Mouse (Mus musculus): ENCODE measurements at regions not wholly inside any gene's neighbourhood (a gene's known extent, or its start where the extent isn't known, plus 50 kb on each side); places are given as distances from the start of the nearest gene placed in this dataset.

- peaks cover 8% of the 10 kb centered on the region; the same call in 1 of the 2 replicates for H3K4me1 ChIP-seq (replicated peaks; ENCODE audit: control insufficient read depth, insufficient read depth, low read length)
- H3K9me3 ChIP-seq (ENCODE audit: control insufficient read depth, low read length) = no peaks in the 10 kb centered on the region
- H3K4me2 ChIP-seq (ENCODE audit: low read depth, low read length) = no peak overlapping the region
- H3K4me3 ChIP-seq (ENCODE audit: low read length) = no peak overlapping the region
- no peaks in the 10 kb centered on the region for H3K36me3 ChIP-seq (ENCODE audit: control insufficient read depth, insufficient read depth, low read length)
- no peak overlapping the region for H3K9ac ChIP-seq (ENCODE audit: low read length)
- WGBS = 69% methylated on average over 9 of the region's 9 CpGs
- H3K27me3 ChIP-seq (ENCODE audit: control insufficient read depth, insufficient read depth, low read depth, low read length) = no peaks in the 10 kb centered on the region
- ATAC-seq (ENCODE audit: low read depth) = no peak
- H3K27ac ChIP-seq (ENCODE audit: low read length) = no peak overlapping the region
Observed at GRCm38 (mm10) chr4:33736061-33736701, 188.2 kb upstream of the Cnr1 start.

GRCm38 (mm10) chr4:33737337-33737736, 187.1 kb upstream of the Cnr1 start:
- no peaks in the 10 kb centered on the region for H3K27me3 ChIP-seq (ENCODE audit: control insufficient read depth, insufficient read depth, low read depth, low read length)
- H3K4me2 ChIP-seq (ENCODE audit: low read depth, low read length) = no peak overlapping the region
- no peaks in the 10 kb centered on the region for H3K36me3 ChIP-seq (ENCODE audit: control insufficient read depth, insufficient read depth, low read length)
- H3K4me3 ChIP-seq (ENCODE audit: low read length) = no peak overlapping the region
- 21% methylated on average over 1 of the region's 1 CpGs for whole genome bisulfite sequencing
- H3K9ac ChIP-seq (ENCODE audit: low read length) = no peak overlapping the region
- H3K9me3 ChIP-seq (ENCODE audit: control insufficient read depth, low read length) = no peaks in the 10 kb centered on the region
- H3K4me1 ChIP-seq (replicated peaks; ENCODE audit: control insufficient read depth, insufficient read depth, low read length) = peaks cover 8% of the 10 kb centered on the region; the same call in 1 of the 2 replicates
- peak; percentile 68; the same call in 1 of the 2 replicates for ATAC-seq (ENCODE audit: low read depth)
- no peak overlapping the region; the same call in 1 of the 2 replicates for H3K27ac ChIP-seq (ENCODE audit: low read length)

GRCm38 (mm10) chr4:33737859-33738417, 186.5 kb upstream of the Cnr1 start:
- Histone ChIP-seq H3K4me3 (ENCODE audit: low read length) (no peak overlapping the region), H3K9me3 (ENCODE audit: control insufficient read depth, low read length) (no peaks in the 10 kb centered on the region), H3K27ac (ENCODE audit: low read length) (no peak overlapping the region), H3K36me3 (ENCODE audit: control insufficient read depth, insufficient read depth, low read length) (no peaks in the 10 kb centered on the region), H3K9ac (ENCODE audit: low read length) (no peak overlapping the region), H3K4me1 (replicated peaks; ENCODE audit: control insufficient read depth, insufficient read depth, low read length) (peaks cover 8% of the 10 kb centered on the region; the same call in 1 of the 2 replicates), H3K27me3 (ENCODE audit: control insufficient read depth, insufficient read depth, low read depth, low read length) (no peaks in the 10 kb centered on the region), H3K4me2 (ENCODE audit: low read depth, low read length) (no peak overlapping the region)
- WGBS = 12% methylated on average over 8 of the region's 8 CpGs
- ATAC-seq (ENCODE audit: low read depth) = no peak

GRCm38 (mm10) chr4:33739211-33739904, 185.0 kb upstream of the Cnr1 start:
- Histone ChIP-seq H3K27ac (ENCODE audit: low read length) (0 out of 2 replicates have a peak overlapping the region, but pooled peaks have one; percentile 9), H3K36me3 (ENCODE audit: control insufficient read depth, insufficient read depth, low read length) (no peaks in the 10 kb centered on the region), H3K4me1 (replicated peaks; ENCODE audit: control insufficient read depth, insufficient read depth, low read length) (peaks cover 8% of the 10 kb centered on the region; the same call in 1 of the 2 replicates), H3K4me3 (ENCODE audit: low read length) (no peak overlapping the region), H3K4me2 (ENCODE audit: low read depth, low read length) (no peak overlapping the region), H3K9ac (ENCODE audit: low read length) (no peak overlapping the region), H3K27me3 (ENCODE audit: control insufficient read depth, insufficient read depth, low read depth, low read length) (no peaks in the 10 kb centered on the region), H3K9me3 (ENCODE audit: control insufficient read depth, low read length) (no peaks in the 10 kb centered on the region)
- WGBS = 63% methylated on average over 8 of the region's 8 CpGs
- peak; percentile 62 for ATAC-seq (ENCODE audit: low read depth)

GRCm38 (mm10) chr4:33740982-33741381, 183.4 kb upstream of the Cnr1 start:
- Histone ChIP-seq H3K4me3 (ENCODE audit: low read length) (no peak overlapping the region), H3K27ac (ENCODE audit: low read length) (no peak overlapping the region), H3K9me3 (ENCODE audit: control insufficient read depth, low read length) (no peaks in the 10 kb centered on the region), H3K4me1 (replicated peaks; ENCODE audit: control insufficient read depth, insufficient read depth, low read length) (peaks cover 8% of the 10 kb centered on the region; the same call in 1 of the 2 replicates), H3K4me2 (ENCODE audit: low read depth, low read length) (no peak overlapping the region), H3K9ac (ENCODE audit: low read length) (no peak overlapping the region), H3K36me3 (ENCODE audit: control insufficient read depth, insufficient read depth, low read length) (no peaks in the 10 kb centered on the region), H3K27me3 (ENCODE audit: control insufficient read depth, insufficient read depth, low read depth, low read length) (no peaks in the 10 kb centered on the region)
- no peak for ATAC-seq (ENCODE audit: low read depth)
- 84% methylated on average over 12 of the region's 12 CpGs for WGBS

GRCm38 (mm10) chr4:33745180-33745579, 179.2 kb upstream of the Cnr1 start:
- H3K4me2 ChIP-seq (ENCODE audit: low read depth, low read length) = no peak overlapping the region
- no peak overlapping the region for H3K27ac ChIP-seq (ENCODE audit: low read length)
- no peaks in the 10 kb centered on the region for H3K36me3 ChIP-seq (ENCODE audit: control insufficient read depth, insufficient read depth, low read length)
- H3K9me3 ChIP-seq (ENCODE audit: control insufficient read depth, low read length) = no peaks in the 10 kb centered on the region
- H3K4me1 ChIP-seq (replicated peaks; ENCODE audit: control insufficient read depth, insufficient read depth, low read length) = no peaks in the 10 kb centered on the region
- H3K27me3 ChIP-seq (ENCODE audit: control insufficient read depth, insufficient read depth, low read depth, low read length) = no peaks in the 10 kb centered on the region
- ATAC-seq (ENCODE audit: low read depth) = no peak
- 82% methylated on average over 3 of the region's 3 CpGs for WGBS
- no peak overlapping the region for H3K4me3 ChIP-seq (ENCODE audit: low read length)
- H3K9ac ChIP-seq (ENCODE audit: low read length) = no peak overlapping the region

GRCm38 (mm10) chr4:33747316-33747895, 177.0 kb upstream of the Cnr1 start:
- H3K27ac ChIP-seq (ENCODE audit: low read length) = no peak overlapping the region
- H3K27me3 ChIP-seq (ENCODE audit: control insufficient read depth, insufficient read depth, low read depth, low read length) = no peaks in the 10 kb centered on the region
- 53% methylated on average over 5 of the region's 5 CpGs for WGBS
- no peaks in the 10 kb centered on the region for H3K4me1 ChIP-seq (replicated peaks; ENCODE audit: control insufficient read depth, insufficient read depth, low read length)
- no peaks in the 10 kb centered on the region for H3K36me3 ChIP-seq (ENCODE audit: control insufficient read depth, insufficient read depth, low read length)
- peak; percentile 71 for ATAC-seq (ENCODE audit: low read depth)
- no peak overlapping the region for H3K9ac ChIP-seq (ENCODE audit: low read length)
- H3K4me3 ChIP-seq (ENCODE audit: low read length) = no peak overlapping the region
- no peak overlapping the region for H3K4me2 ChIP-seq (ENCODE audit: low read depth, low read length)
- H3K9me3 ChIP-seq (ENCODE audit: control insufficient read depth, low read length) = no peaks in the 10 kb centered on the region

- no peak overlapping the region for H3K27ac ChIP-seq (ENCODE audit: low read length)
- no peaks in the 10 kb centered on the region for H3K9me3 ChIP-seq (ENCODE audit: control insufficient read depth, low read length)
- no peak for ATAC-seq (ENCODE audit: low read depth)
- H3K27me3 ChIP-seq (ENCODE audit: control insufficient read depth, insufficient read depth, low read depth, low read length) = no peaks in the 10 kb centered on the region
- H3K4me1 ChIP-seq (replicated peaks; ENCODE audit: control insufficient read depth, insufficient read depth, low read length) = no peaks in the 10 kb centered on the region
- no peak overlapping the region for H3K4me2 ChIP-seq (ENCODE audit: low read depth, low read length)
- WGBS = 49% methylated on average over 2 of the region's 2 CpGs
- H3K4me3 ChIP-seq (ENCODE audit: low read length) = no peak overlapping the region
- H3K36me3 ChIP-seq (ENCODE audit: control insufficient read depth, insufficient read depth, low read length) = no peaks in the 10 kb centered on the region
- no peak overlapping the region for H3K9ac ChIP-seq (ENCODE audit: low read length)
Observed at GRCm38 (mm10) chr4:33767721-33768120, 156.7 kb upstream of the Cnr1 start.

- Histone ChIP-seq H3K27me3 (ENCODE audit: control insufficient read depth, insufficient read depth, low read depth, low read length) (no peaks in the 10 kb centered on the region), H3K9me3 (ENCODE audit: control insufficient read depth, low read length) (no peaks in the 10 kb centered on the region), H3K4me1 (replicated peaks; ENCODE audit: control insufficient read depth, insufficient read depth, low read length) (no peaks in the 10 kb centered on the region), H3K4me3 (ENCODE audit: low read length) (no peak overlapping the region), H3K36me3 (ENCODE audit: control insufficient read depth, insufficient read depth, low read length) (no peaks in the 10 kb centered on the region), H3K4me2 (ENCODE audit: low read depth, low read length) (no peak overlapping the region), H3K27ac (ENCODE audit: low read length) (no peak overlapping the region), H3K9ac (ENCODE audit: low read length) (no peak overlapping the region)
- no peak for ATAC-seq (ENCODE audit: low read depth)
- 82% methylated on average over 4 of the region's 4 CpGs for WGBS
Observed at GRCm38 (mm10) chr4:33786027-33786426, 138.4 kb upstream of the Cnr1 start.

Measured in lung, embryonic 16.5 days (tissue).